Mouse (Mus musculus) heart, postnatal 0 days (tissue): ENCODE data around the gene Otog. TPM values are rescaled to one million over a fixed set of nuclear protein-coding genes. Genes with fewer than 3 reads are reported as not detected.

ENCODE experiments used
- ATAC-seq: fragments of 200-750 bp; cut with Nextera tagmentation; 2 replicates; pipeline ENCODE4 v1.8.0; 2017; ENCODE audit warnings: low read depth, moderate number of reproducible peaks, moderate library complexity; ENCODE audit not compliant: insufficient read depth
- DNase-seq: peaks from one replicate; pipeline ENCODE4 v3.0.0-alpha.2; 2016; ENCODE audit warnings: low spot score
- H3K27ac ChIP-seq: fragments of 300-500 bp; sonication (generic); 2 replicates; pipeline ENCODE4 v1.5.1; 2014; ENCODE audit warnings: low read depth, mild to moderate bottlenecking
- H3K27me3 ChIP-seq: fragments of 300-500 bp; sonication (generic); 2 replicates; pipeline ENCODE4 v1.6.1; 2014; ENCODE audit warnings: low read length, mixed read lengths; ENCODE audit not compliant: control insufficient read depth, insufficient read depth
- H3K36me3 ChIP-seq: fragments of 300-500 bp; sonication (generic); replicated peaks from 2 replicates; pipeline ENCODE4 v1.6.1; 2014; ENCODE audit warnings: low read length, mixed read lengths; ENCODE audit not compliant: control insufficient read depth, insufficient read depth
- H3K4me1 ChIP-seq: fragments of 300-500 bp; sonication (generic); 2 replicates; pipeline ENCODE4 v1.6.1; 2014; ENCODE audit warnings: antibody characterized with exemption; ENCODE audit not compliant: control insufficient read depth, insufficient read depth
- H3K4me2 ChIP-seq: fragments of 300-500 bp; sonication (generic); 2 replicates; pipeline ENCODE4 v1.6.1; 2014; ENCODE audit warnings: low read depth, mild to moderate bottlenecking, low read length, moderate library complexity
- H3K4me3 ChIP-seq: fragments of 300-500 bp; sonication (generic); 2 replicates; pipeline ENCODE4 v1.5.1; 2014; ENCODE audit warnings: low read depth, low read length
- H3K9ac ChIP-seq: fragments of 300-500 bp; sonication (generic); replicated peaks from 2 replicates; pipeline ENCODE4 v1.6.1; 2014; ENCODE audit warnings: low read depth, low read length, mixed read lengths
- H3K9me3 ChIP-seq: fragments of 300-500 bp; sonication (generic); replicated peaks from 2 replicates; pipeline ENCODE4 v1.6.1; 2016; ENCODE audit warnings: low read length; ENCODE audit not compliant: control insufficient read depth
- CTCF ChIP-seq: IDR thresholded peaks from 2 replicates; pipeline ENCODE4 v1.5.1; 2016; ENCODE audit warnings: antibody characterized with exemption, control low read depth, low read depth
- EP300 ChIP-seq: IDR thresholded peaks from 2 replicates; pipeline ENCODE4 v1.6.1; 2016; ENCODE audit warnings: antibody characterized with exemption, low read depth
- WGBS: fragments of 180-500 bp; shearing (Covaris S2); extraction: QIAGEN DNeasy Blood & Tissue Kit; methylation state at CpG from one replicate; pipeline ENCODE4 v1.1.7; 2014; 5-methylcytosine and 5-hydroxymethylcytosine counted together
- polyA plus RNA-seq: library from polyadenylated mRNA; unstranded; fragments of >200 nt; fragmentation: Nextera tagmentation; extraction: Ambion mirVana; gene quantifications from 2 replicates; pipeline ENCODE4 v1.2.1, GENCODE M21; 2015
- total RNA-seq: library from RNA; depleted of rRNA; stranded (reverse); fragments of >200 nt; gene quantifications from 2 replicates; pipeline ENCODE4 v1.2.3, GENCODE M21; 2014; ENCODE audit warnings: low replicate concordance

Otog gene
- total and polyA plus RNA-seq, 2 experiments from 2014 or later: not detected

GRCm38 (mm10) chr7:46246876-46247275 is 6.1 kb downstream of the Otog start:
- Histone ChIP-seq H3K4me1 (peaks cover 7% of the 10 kb centered on the region; the same call in 1 of the 2 replicates), H3K9ac (no peak overlapping the region), H3K27me3 (0 out of 2 replicates have a peak, but pooled peaks cover 10% of the 10 kb centered on the region), H3K4me2 (no peak overlapping the region), H3K9me3 (no peaks in the 10 kb centered on the region), H3K36me3 (no peaks in the 10 kb centered on the region), H3K27ac (no peak overlapping the region), H3K4me3 (no peak overlapping the region)
- ATAC-seq (no peak), DNase-seq (no peak)
- TF ChIP-seq CTCF: no peak
- TF ChIP-seq EP300: no peak

- Histone ChIP-seq H3K4me1 (peaks cover 7% of the 10 kb centered on the region; the same call in 1 of the 2 replicates), H3K27me3 (0 out of 2 replicates have a peak, but pooled peaks cover 10% of the 10 kb centered on the region), H3K9me3 (no peaks in the 10 kb centered on the region), H3K36me3 (no peaks in the 10 kb centered on the region), H3K27ac (no peak overlapping the region), H3K9ac (no peak overlapping the region), H3K4me2 (no peak overlapping the region), H3K4me3 (no peak overlapping the region)
- no peak for TF ChIP-seq EP300
- no peak for TF ChIP-seq CTCF
- WGBS: 72% methylated on average over 3 of the region's 3 CpGs
- no peak for ATAC-seq
- no peak for DNase-seq
These were observed 6.8 kb downstream of the Otog start for GRCm38 (mm10) chr7:46247606-46248005.

- no peak overlapping the region for H3K27ac ChIP-seq
- no peak overlapping the region for H3K9ac ChIP-seq
- no peak overlapping the region for H3K4me3 ChIP-seq
- 69% methylated on average over 4 of the region's 4 CpGs for whole genome bisulfite sequencing
- H3K4me1 ChIP-seq: peaks cover 7% of the 10 kb centered on the region; the same call in 1 of the 2 replicates
- no peaks in the 10 kb centered on the region for H3K9me3 ChIP-seq
- ATAC-seq: no peak
- no peak overlapping the region for H3K4me2 ChIP-seq
- 0 out of 2 replicates have a peak, but pooled peaks cover 8% of the 10 kb centered on the region for H3K27me3 ChIP-seq
- no peak for DNase-seq
- no peaks in the 10 kb centered on the region for H3K36me3 ChIP-seq
- no peak for TF ChIP-seq CTCF
- no peak for TF ChIP-seq EP300
These were observed 11.1 kb downstream of the Otog start for GRCm38 (mm10) chr7:46251841-46252240.

- Histone ChIP-seq H3K9me3 (no peaks in the 10 kb centered on the region), H3K27me3 (no peaks in the 10 kb centered on the region; the same call in 1 of the 2 replicates), H3K4me3 (no peak overlapping the region), H3K9ac (no peak overlapping the region), H3K36me3 (no peaks in the 10 kb centered on the region), H3K4me1 (no peaks in the 10 kb centered on the region), H3K27ac (no peak overlapping the region), H3K4me2 (no peak overlapping the region)
- WGBS: 54% methylated on average over 5 of the region's 5 CpGs
- ATAC-seq (no peak), DNase-seq (no peak)
- TF ChIP-seq CTCF (no peak), EP300 (no peak)
These were observed 35.4 kb downstream of the Otog start for GRCm38 (mm10) chr7:46276156-46276555.

GRCm38 (mm10) chr7:46279946-46280345 is 39.2 kb downstream of the Otog start:
- Histone ChIP-seq H3K9me3 (no peaks in the 10 kb centered on the region), H3K36me3 (no peaks in the 10 kb centered on the region), H3K4me1 (no peaks in the 10 kb centered on the region; the same call in 1 of the 2 replicates), H3K27ac (no peak overlapping the region), H3K4me2 (no peak overlapping the region), H3K9ac (no peak overlapping the region), H3K4me3 (no peak overlapping the region), H3K27me3 (peaks cover 5% of the 10 kb centered on the region; the same call in 1 of the 2 replicates)
- DNase-seq: peak; percentile 25
- WGBS: 15% methylated on average over 6 of the region's 6 CpGs
- no peak for TF ChIP-seq EP300
- TF ChIP-seq CTCF: peak; percentile 69
- ATAC-seq: no peak

GRCm38 (mm10) chr7:46280896-46281295 is 40.1 kb downstream of the Otog start:
- no peak for ATAC-seq
- TF ChIP-seq EP300: no peak
- TF ChIP-seq CTCF: no peak
- Histone ChIP-seq H3K27me3 (peaks cover 5% of the 10 kb centered on the region; the same call in 1 of the 2 replicates), H3K9me3 (no peaks in the 10 kb centered on the region), H3K4me1 (no peaks in the 10 kb centered on the region; the same call in 1 of the 2 replicates), H3K4me2 (no peak overlapping the region), H3K36me3 (no peaks in the 10 kb centered on the region), H3K27ac (no peak overlapping the region), H3K9ac (no peak overlapping the region), H3K4me3 (no peak overlapping the region)
- DNase-seq: no peak
